Mouse (Mus musculus) macrophage (primary cell): ENCODE data around the gene Olfr1499. TPM values are rescaled to one million over a fixed set of nuclear protein-coding genes. Genes with fewer than 3 reads are reported as not detected.

Experiments
- polyA plus RNA-seq: library from polyadenylated mRNA; stranded (reverse); fragments of 250-400 nt; gene quantifications from 3 replicates; pipeline ENCODE4 v1.2.4, GENCODE M21; 2018; ENCODE audit warnings: inconsistent platforms

The Olfr1499 gene
- polyA plus RNA-seq, 1 experiment from 2014 or later = not detected

Other genes with a start within 250 kb of the Olfr1499 start
- gene Olfr1484, start 235.9 kb downstream of the Olfr1499 start, polyA plus RNA-seq = not detected in 3 replicates
- not detected in 3 replicates for gene Olfr1487, start 202.1 kb downstream of the Olfr1499 start, polyA plus RNA-seq
- not detected in 3 replicates for gene Olfr1489, start 187.8 kb downstream of the Olfr1499 start, polyA plus RNA-seq
- not detected in 3 replicates for gene Olfr1490, start 168.4 kb downstream of the Olfr1499 start, polyA plus RNA-seq
- gene Olfr1491, start 122.2 kb downstream of the Olfr1499 start, polyA plus RNA-seq = not detected in 3 replicates
- not detected in 3 replicates for gene Olfr1493-ps1, start 96.2 kb downstream of the Olfr1499 start, polyA plus RNA-seq
- not detected in 3 replicates for gene Olfr1494, start 79.7 kb downstream of the Olfr1499 start, polyA plus RNA-seq
- not detected in 3 replicates for gene Olfr1495, start 54.8 kb downstream of the Olfr1499 start, polyA plus RNA-seq
- gene Olfr1496, start 41.6 kb downstream of the Olfr1499 start, polyA plus RNA-seq = not detected in 3 replicates
- not detected in 3 replicates for gene Olfr1497, start 21.2 kb downstream of the Olfr1499 start, polyA plus RNA-seq
- not detected in 3 replicates for gene Olfr1500, start 11.0 kb upstream of the Olfr1499 start, polyA plus RNA-seq
- gene Olfr1501, start 31.2 kb upstream of the Olfr1499 start, polyA plus RNA-seq = not detected in 3 replicates
- gene Olfr1502, start 42.3 kb upstream of the Olfr1499 start, polyA plus RNA-seq = not detected in 3 replicates
- not detected in 3 replicates for gene Olfr1504, start 78.5 kb upstream of the Olfr1499 start, polyA plus RNA-seq
- gene Olfr1505, start 94.1 kb upstream of the Olfr1499 start, polyA plus RNA-seq = not detected in 3 replicates